Mouse (Mus musculus): ENCODE measurements around the gene Adar. TPM values are rescaled to one million over a fixed set of nuclear protein-coding genes. Genes with fewer than 3 reads are reported as not detected.

Adar gene
- polyA plus RNA-seq, 1 experiment = 31.2 TPM

- 1% methylated on average over 36 of the region's 36 CpGs for WGBS
- DNase-seq = peak; percentile 72
- TF ChIP-seq CTCF (IDR thresholded peaks at IDR 0.05; ENCODE audit: insufficient read depth, low read length) (no peak), POLR2A (IDR thresholded peaks at IDR 0.05; ENCODE audit: borderline replicate concordance, extremely low read depth, low read depth, low read length) (no peak)
- Histone ChIP-seq H3K4me1 (ENCODE audit: control insufficient read depth, insufficient read depth, low read length) (no peaks in the 10 kb centered on the region), H3K4me3 (replicated peaks; ENCODE audit: extremely low read depth, low read depth, low read length) (no peak within 1 kb of the TSS)
Measured at GRCm38 (mm10) chr3:89764119-89764724, 49.4 kb downstream of the Adar start, which contains the start of gene Chrnb2. Gene Chrnb2 (minus strand): TSS chr3:89764632.

GRCm38 (mm10) chr3:89769584-89769983 is 54.8 kb downstream of the Adar start:
- DNase-seq = no peak
- 67% methylated on average over 7 of the region's 7 CpGs for WGBS
- no peak for TF ChIP-seq POLR2A (IDR thresholded peaks at IDR 0.05; ENCODE audit: borderline replicate concordance, extremely low read depth, low read depth, low read length)
- TF ChIP-seq CTCF (IDR thresholded peaks at IDR 0.05; ENCODE audit: insufficient read depth, low read length) = no peak
- Histone ChIP-seq H3K4me1 (ENCODE audit: control insufficient read depth, insufficient read depth, low read length) (peaks cover 3% of the 10 kb centered on the region), H3K4me3 (replicated peaks; ENCODE audit: extremely low read depth, low read depth, low read length) (no peak overlapping the region)

- 52% methylated on average over 2 of the region's 2 CpGs for WGBS
- Histone ChIP-seq H3K4me3 (replicated peaks; ENCODE audit: extremely low read depth, low read depth, low read length) (no peak overlapping the region), H3K4me1 (ENCODE audit: control insufficient read depth, insufficient read depth, low read length) (peaks cover 13% of the 10 kb centered on the region)
- DNase-seq = no peak
- TF ChIP-seq POLR2A (IDR thresholded peaks at IDR 0.05; ENCODE audit: borderline replicate concordance, extremely low read depth, low read depth, low read length) (no peak), CTCF (IDR thresholded peaks at IDR 0.05; ENCODE audit: insufficient read depth, low read length) (no peak)
Measured at GRCm38 (mm10) chr3:89770425-89771002, 55.7 kb downstream of the Adar start.

DNA sequence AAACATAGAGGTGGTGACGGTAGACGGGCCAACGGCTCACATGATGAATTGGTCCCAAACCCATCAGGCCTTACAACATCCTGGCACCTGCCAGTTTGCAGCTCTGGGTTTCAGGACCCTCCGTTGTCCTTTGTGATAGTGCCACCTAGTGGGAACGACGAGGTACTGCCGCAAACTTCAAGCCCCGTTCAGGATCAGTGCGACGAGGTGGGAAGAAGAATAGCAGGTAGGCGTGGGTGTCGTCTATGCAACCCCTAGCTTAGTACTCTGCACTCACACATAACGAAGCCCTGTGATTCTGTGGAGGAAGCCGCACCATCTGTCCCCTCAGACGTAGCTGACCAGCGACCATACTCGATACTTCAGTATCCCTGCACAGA is 57.8 kb downstream of the Adar start:
- Histone ChIP-seq H3K4me1 (ENCODE audit: control insufficient read depth, insufficient read depth, low read length) (peaks cover 15% of the 10 kb centered on the region), H3K4me3 (replicated peaks; ENCODE audit: extremely low read depth, low read depth, low read length) (peak overlapping the region; percentile 70)
- 0% methylated on average over 17 of the region's 17 CpGs for WGBS
- peak; percentile 65 for DNase-seq
- TF ChIP-seq CTCF (IDR thresholded peaks at IDR 0.05; ENCODE audit: insufficient read depth, low read length) (peak; percentile 95), POLR2A (IDR thresholded peaks at IDR 0.05; ENCODE audit: borderline replicate concordance, extremely low read depth, low read depth, low read length) (no peak)

DNA sequence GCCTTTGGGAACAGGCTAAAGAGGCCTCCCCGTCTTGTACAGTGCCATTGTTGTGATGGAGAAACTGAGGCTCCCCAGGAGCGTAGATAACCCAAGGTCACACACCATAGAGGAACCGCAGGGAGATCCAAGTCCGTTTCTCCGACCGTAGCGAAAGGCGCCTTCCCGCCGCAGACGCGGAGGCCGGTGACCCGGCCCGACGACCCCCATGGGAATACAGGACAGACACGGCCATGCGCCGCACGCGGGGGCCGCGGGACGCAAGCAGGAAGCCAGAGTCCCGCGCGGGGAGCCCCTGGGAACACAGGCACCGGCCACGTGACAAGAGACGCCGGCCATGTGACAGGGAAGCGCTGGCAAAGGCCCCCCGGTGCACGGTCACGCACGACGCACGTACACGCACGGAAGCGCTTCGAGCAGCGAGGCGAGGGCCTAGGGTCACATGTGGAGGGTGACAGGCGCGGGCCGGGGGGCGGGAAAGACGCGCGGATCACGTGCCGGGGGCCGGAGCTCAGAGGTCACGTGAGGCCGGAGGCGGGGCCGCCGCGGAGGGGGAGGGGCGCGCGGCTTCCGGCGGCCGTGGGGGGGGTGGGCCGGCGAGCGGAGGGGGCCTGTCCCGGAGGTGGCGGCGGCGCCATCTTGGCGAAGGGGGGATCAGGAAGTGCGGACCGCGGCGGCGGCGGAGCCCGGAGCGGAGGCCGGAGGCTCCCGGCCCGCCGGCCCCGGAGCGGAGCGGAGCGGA is 58.3 kb downstream of the Adar start, which contains the start of gene Ube2q1:
TSS of gene Ube2q1 (plus strand) at position 649 of the 742 bp plus-strand sequence.
- TF ChIP-seq POLR2A (IDR thresholded peaks at IDR 0.05; ENCODE audit: borderline replicate concordance, extremely low read depth, low read depth, low read length) = peak; percentile 45; the same call in 1 of the 2 replicates
- TF ChIP-seq CTCF (IDR thresholded peaks at IDR 0.05; ENCODE audit: insufficient read depth, low read length) = no peak
- peak; percentile 93 for DNase-seq
- Histone ChIP-seq H3K4me1 (ENCODE audit: control insufficient read depth, insufficient read depth, low read length) (peaks cover 15% of the 10 kb centered on the region), H3K4me3 (replicated peaks; ENCODE audit: extremely low read depth, low read depth, low read length) (peak within 1 kb of the TSS; percentile 89)
- WGBS = 2% methylated on average over 86 of the region's 90 CpGs

GRCm38 (mm10) chr3:89773740-89774211 is 59.0 kb downstream of the Adar start:
- peak; percentile 37 for DNase-seq
- 0% methylated on average over 27 of the region's 37 CpGs for WGBS
- H3K4me1 ChIP-seq (ENCODE audit: control insufficient read depth, insufficient read depth, low read length) = peaks cover 15% of the 10 kb centered on the region
- TF ChIP-seq CTCF (IDR thresholded peaks at IDR 0.05; ENCODE audit: insufficient read depth, low read length) (no peak), POLR2A (IDR thresholded peaks at IDR 0.05; ENCODE audit: borderline replicate concordance, extremely low read depth, low read depth, low read length) (no peak)
- peak overlapping the region; percentile 89 for H3K4me3 ChIP-seq (replicated peaks; ENCODE audit: extremely low read depth, low read depth, low read length)

DNA sequence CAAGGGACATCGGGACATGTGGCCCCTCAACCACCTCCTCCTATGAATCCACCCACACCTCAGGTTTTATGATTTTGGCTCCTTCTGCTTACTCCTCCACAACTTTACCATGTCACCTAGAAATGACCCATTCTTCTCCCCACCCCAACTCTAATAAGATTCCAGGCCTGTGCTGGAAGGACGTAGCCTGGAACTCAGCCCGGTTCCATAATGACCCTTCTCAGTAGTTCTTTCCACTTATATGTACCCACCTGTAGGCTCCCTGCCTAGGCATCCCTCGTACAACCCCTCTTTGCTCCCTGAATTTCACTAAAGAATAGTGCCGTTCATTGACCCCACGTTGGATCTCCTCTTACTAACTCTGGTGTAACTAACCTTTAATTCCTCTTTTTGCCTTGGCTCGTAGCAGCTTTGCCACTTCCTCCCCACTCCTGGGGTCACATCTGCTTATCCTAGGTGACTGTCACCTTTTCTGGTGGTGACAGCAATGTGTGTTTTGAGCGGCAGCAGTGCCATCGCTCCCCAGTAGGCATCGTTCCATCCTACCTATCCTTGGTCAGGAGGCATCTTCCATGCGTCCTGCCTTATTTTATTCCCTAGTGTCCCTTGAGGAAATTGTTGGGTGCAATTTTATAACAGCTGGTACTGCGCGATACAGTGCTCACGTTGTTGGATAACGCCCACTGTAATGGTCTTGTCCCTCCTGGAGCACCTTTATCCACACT is 59.6 kb downstream of the Adar start:
- 21% methylated on average over 15 of the region's 15 CpGs for WGBS
- peak overlapping the region; percentile 89 for H3K4me3 ChIP-seq (replicated peaks; ENCODE audit: extremely low read depth, low read depth, low read length)
- peaks cover 15% of the 10 kb centered on the region for H3K4me1 ChIP-seq (ENCODE audit: control insufficient read depth, insufficient read depth, low read length)
- peak; percentile 22 for DNase-seq
- TF ChIP-seq CTCF (IDR thresholded peaks at IDR 0.05; ENCODE audit: insufficient read depth, low read length) (no peak), POLR2A (IDR thresholded peaks at IDR 0.05; ENCODE audit: borderline replicate concordance, extremely low read depth, low read depth, low read length) (no peak)

DNA sequence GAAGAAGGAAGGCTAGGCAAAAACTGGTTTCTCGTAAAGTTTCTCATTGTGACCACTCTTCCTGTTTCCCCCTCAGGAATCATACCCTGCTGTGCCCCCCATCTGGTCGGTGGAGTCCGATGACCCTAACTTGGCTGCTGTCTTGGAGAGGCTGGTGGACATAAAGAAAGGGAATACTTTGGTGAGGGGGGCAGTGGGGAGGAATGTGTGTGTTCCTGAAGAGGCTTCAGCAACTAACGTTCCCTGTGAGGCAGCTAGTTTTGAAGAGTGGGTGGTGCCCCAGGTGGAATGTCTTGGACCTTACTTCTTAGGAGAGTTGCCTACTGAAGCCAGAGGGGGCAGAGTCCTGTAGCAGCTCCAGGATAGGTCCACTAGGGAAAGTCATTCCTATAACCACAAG is 61.2 kb downstream of the Adar start:
- DNase-seq = no peak
- H3K4me3 ChIP-seq (replicated peaks; ENCODE audit: extremely low read depth, low read depth, low read length) = no peak overlapping the region
- 63% methylated on average over 4 of the region's 4 CpGs for WGBS
- no peak for TF ChIP-seq POLR2A (IDR thresholded peaks at IDR 0.05; ENCODE audit: borderline replicate concordance, extremely low read depth, low read depth, low read length)
- TF ChIP-seq CTCF (IDR thresholded peaks at IDR 0.05; ENCODE audit: insufficient read depth, low read length) = no peak
- peaks cover 15% of the 10 kb centered on the region for H3K4me1 ChIP-seq (ENCODE audit: control insufficient read depth, insufficient read depth, low read length)

DNA sequence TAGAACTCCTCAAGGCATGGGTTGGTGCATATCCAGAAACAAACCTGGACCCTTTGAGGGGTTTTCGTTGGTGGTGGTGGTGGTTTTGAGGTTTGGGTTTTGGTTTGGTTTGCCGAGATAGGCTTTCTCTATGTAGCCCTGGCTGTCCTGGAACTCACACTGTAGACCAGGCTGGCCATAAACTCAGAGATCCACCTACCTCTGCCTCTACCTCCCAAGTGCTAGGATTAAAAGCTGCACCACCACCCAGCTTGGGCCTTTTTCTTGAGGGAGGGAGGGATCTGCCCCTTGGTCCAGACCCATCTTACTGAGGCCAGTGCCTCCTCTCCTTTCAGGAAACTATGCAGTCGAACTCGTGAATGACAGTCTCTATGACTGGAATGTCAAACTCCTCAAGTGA is 65.3 kb downstream of the Adar start:
- TF ChIP-seq CTCF (IDR thresholded peaks at IDR 0.05; ENCODE audit: insufficient read depth, low read length) = no peak
- no peak for DNase-seq
- 74% methylated on average over 4 of the region's 4 CpGs for WGBS
- H3K4me1 ChIP-seq (ENCODE audit: control insufficient read depth, insufficient read depth, low read length) = peaks cover 6% of the 10 kb centered on the region; the same call in 1 of the 2 replicates
- H3K4me3 ChIP-seq (replicated peaks; ENCODE audit: extremely low read depth, low read depth, low read length) = no peak overlapping the region
